Mouse (Mus musculus) liver, postnatal 0 days (tissue): ENCODE data around the gene Hist2h2ab. TPM values are rescaled to one million over a fixed set of nuclear protein-coding genes. Genes with fewer than 3 reads are reported as not detected.
"Not testable (repeated sequence)": the region's sequence is repeated elsewhere in the genome, so short reads cannot be mapped to it uniquely, and the experiment has no call there.

Experiments
- ATAC-seq: fragments of 200-750 bp; cut with Nextera tagmentation; 2 replicates; pipeline ENCODE4 v1.8.0; 2017; ENCODE audit warnings: mild to moderate bottlenecking, moderate library complexity
- DNase-seq: peaks from one replicate; pipeline ENCODE4 v3.0.0-alpha.2; 2016
- H3K27ac ChIP-seq: fragments of 300-500 bp; sonication (generic); 2 replicates; pipeline ENCODE4 v1.5.1; 2014; ENCODE audit warnings: antibody characterized with exemption, moderate library complexity, mild to moderate bottlenecking, low read depth
- H3K27me3 ChIP-seq: fragments of 300-500 bp; sonication (generic); 2 replicates; pipeline ENCODE4 v1.6.1; 2014; ENCODE audit warnings: low read length, control low read depth, mixed read lengths; ENCODE audit not compliant: insufficient read depth
- H3K36me3 ChIP-seq: fragments of 300-500 bp; sonication (generic); replicated peaks from 2 replicates; pipeline ENCODE4 v1.6.1; 2014; ENCODE audit warnings: mild to moderate bottlenecking, control low read depth, low read length, moderate library complexity, mixed read lengths; ENCODE audit not compliant: insufficient read depth
- H3K4me1 ChIP-seq: fragments of 300-500 bp; sonication (generic); 2 replicates; pipeline ENCODE4 v1.6.1; 2014; ENCODE audit warnings: antibody characterized with exemption, mild to moderate bottlenecking, control low read depth; ENCODE audit not compliant: insufficient read depth
- H3K4me2 ChIP-seq: fragments of 300-500 bp; sonication (generic); 2 replicates; pipeline ENCODE4 v1.6.1; 2014; ENCODE audit warnings: low read depth, mild to moderate bottlenecking, low read length, moderate library complexity, mixed read lengths
- H3K4me3 ChIP-seq: fragments of 300-500 bp; sonication (generic); 2 replicates; pipeline ENCODE4 v1.5.1; 2014; ENCODE audit warnings: low read depth, low read length
- H3K9ac ChIP-seq: fragments of 300-500 bp; sonication (generic); replicated peaks from 2 replicates; pipeline ENCODE4 v1.6.1; 2014; ENCODE audit warnings: mild to moderate bottlenecking, moderate library complexity
- H3K9me3 ChIP-seq: fragments of 300-500 bp; sonication (generic); 2 replicates; pipeline ENCODE4 v1.6.1; 2016; ENCODE audit warnings: mild to moderate bottlenecking, control low read depth, low read length, mixed read lengths
- CTCF ChIP-seq: sonication (generic); IDR thresholded peaks from 2 replicates; pipeline ENCODE4 v1.5.1; 2016; ENCODE audit warnings: antibody characterized with exemption, low read depth
- EP300 ChIP-seq: IDR thresholded peaks from 2 replicates; pipeline ENCODE4 v1.6.1; 2016; ENCODE audit warnings: antibody characterized with exemption, low read depth, mild to moderate bottlenecking
- WGBS: fragments of 180-500 bp; shearing (Covaris S2); extraction: QIAGEN DNeasy Blood & Tissue Kit; methylation state at CpG from one replicate; pipeline ENCODE4 v1.1.7; 2014; ENCODE audit not compliant: insufficient replicate concordance; 5-methylcytosine and 5-hydroxymethylcytosine counted together
- polyA plus RNA-seq: library from polyadenylated mRNA; unstranded; fragments of >200 nt; fragmentation: Nextera tagmentation; extraction: Ambion mirVana; gene quantifications from 2 replicates; pipeline ENCODE4 v1.2.1, GENCODE M21; 2015

Gene Hist2h2ab
- polyA plus RNA-seq, 1 experiment from 2014 or later = 0.46 TPM

GRCm38 (mm10) chr3:96237904-96238511 is 18.3 kb downstream of the Hist2h2ab start:
- DNase-seq = no peak
- WGBS = under 1% methylated on average over 12 of the region's 12 CpGs
- TF ChIP-seq EP300 (0 out of 2 replicates have a peak, but pooled peaks have one; percentile 30), CTCF (no peak)
- Histone ChIP-seq H3K27me3 (no peaks in the 10 kb centered on the region), H3K27ac (peak overlapping the region; percentile 94), H3K9ac (peak overlapping the region; percentile 80), H3K4me2 (peak overlapping the region; percentile 70), H3K9me3 (no peaks in the 10 kb centered on the region), H3K4me1 (peaks cover 22% of the 10 kb centered on the region), H3K4me3 (peak overlapping the region; percentile 59), H3K36me3 (no peaks in the 10 kb centered on the region)
- ATAC-seq = no peak

DNA sequence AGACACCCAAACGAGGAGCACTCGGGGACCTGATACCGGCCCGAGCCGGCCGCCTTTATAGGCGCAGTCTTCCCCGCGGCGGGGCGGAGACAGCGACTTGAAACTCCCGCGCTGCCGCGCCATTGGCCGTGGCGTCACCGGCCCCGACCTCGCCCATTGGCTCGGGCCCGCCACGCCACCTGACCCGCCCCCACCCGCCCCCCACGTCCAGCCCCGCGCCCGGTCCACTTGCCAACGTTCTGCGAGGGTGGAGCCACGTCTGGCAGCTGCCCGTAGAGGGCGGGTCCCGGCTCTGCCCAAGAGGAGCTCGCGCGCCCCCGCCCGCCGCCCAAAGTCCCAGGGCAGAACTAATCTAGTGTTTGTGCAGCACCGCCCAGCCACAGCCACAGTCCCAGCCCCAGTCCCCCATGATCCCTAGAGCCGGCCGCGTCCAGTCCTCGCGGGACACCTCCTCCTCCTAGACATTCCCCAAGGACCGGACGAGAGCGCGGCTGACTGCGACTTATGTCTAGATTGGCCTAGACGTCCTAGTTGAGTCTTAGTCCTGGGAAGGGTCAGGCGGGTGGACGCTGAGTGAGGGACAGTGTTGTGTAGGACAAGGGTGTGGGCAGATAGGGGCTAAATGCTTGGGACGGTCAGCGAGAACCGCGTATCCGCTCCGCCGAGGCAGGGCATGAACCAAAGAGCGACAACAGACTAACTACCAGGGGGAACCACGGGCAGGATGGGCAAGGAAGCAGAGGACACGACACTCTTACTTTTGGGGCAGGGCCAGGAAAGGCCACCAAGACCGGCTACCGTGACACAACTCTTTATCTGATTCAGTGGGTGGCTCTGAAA is 19.5 kb downstream of the Hist2h2ab start, which contains the start of gene Hist2h3c2:
Gene Hist2h3c2 (minus strand): TSS at position 174 of the 840 bp plus-strand sequence.
- peak; percentile 84 for ATAC-seq
- not testable (repeated sequence) for H3K27me3 ChIP-seq, H3K9me3 ChIP-seq, DNase-seq, H3K36me3 ChIP-seq
- Histone ChIP-seq H3K9ac (peak within 1 kb of the TSS; percentile 80), H3K4me2 (peak within 1 kb of the TSS; percentile 70), H3K4me3 (peak within 1 kb of the TSS; percentile 59), H3K27ac (peak within 1 kb of the TSS; percentile 94), H3K4me1 (peaks cover 33% of the 10 kb centered on the region)
- 3% methylated on average over 12 of the region's 68 CpGs for WGBS

DNA sequence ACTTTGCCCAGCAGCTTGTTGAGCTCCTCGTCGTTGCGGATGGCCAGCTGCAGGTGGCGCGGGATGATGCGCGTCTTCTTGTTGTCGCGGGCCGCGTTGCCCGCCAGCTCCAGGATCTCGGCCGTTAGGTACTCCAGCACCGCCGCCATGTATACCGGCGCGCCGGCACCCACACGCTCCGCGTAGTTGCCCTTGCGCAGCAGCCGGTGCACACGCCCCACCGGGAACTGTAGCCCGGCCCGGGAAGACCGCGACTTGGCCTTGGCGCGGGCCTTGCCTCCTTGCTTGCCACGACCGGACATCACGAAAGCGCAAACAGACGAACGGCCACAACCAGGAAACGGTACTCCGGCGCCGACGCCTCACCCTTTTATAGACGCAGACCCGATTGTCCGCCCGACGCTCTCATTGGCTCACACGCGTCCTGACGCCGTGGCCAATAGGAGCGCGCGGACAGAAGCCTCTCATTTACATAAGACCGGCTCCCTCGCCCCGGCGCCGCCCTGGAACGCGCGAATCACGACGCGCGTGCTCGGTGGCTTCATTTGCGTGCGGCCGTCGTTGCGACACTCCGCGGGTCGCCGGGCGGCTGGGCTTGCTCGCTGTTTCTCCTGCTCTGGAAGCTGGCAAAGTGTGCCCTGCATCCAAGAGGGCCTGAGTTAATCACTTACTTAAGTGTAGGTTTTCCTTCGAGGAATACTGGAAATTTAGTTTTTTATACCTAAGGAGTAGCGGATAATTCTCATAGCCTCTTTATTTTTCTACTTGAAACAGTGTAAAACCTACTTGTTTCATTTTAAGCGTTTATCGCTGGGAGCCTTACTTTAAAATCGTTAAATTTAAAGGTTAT is 20.5 kb downstream of the Hist2h2ab start, which contains the start of gene Hist2h2aa2:
Gene Hist2h2aa2 (minus strand): TSS at position 328 of the 850 bp plus-strand sequence.
- WGBS = 10% methylated on average over 9 of the region's 85 CpGs
- ATAC-seq (peak; percentile 71), DNase-seq (peak; percentile 81)

DNA sequence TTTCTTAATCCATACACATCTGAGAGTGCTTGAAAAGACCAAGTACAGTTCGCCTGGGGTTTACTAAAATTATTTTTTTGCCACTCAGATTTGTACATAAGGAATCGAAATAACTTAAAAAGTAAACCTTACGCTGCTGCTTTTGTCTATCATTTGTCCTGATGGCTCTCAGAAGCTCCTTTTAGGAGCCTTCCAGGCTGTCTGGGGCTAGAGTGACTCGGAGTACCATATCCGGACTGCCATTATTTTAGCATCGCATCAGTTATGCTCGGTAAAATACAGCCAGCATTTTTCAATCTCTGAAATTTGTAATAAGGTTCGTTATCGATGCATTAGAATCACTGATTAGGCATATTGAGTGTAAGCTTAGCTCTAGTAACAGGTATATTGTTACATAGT is 21.1 kb downstream of the Hist2h2ab start:
- ATAC-seq (no peak), DNase-seq (no peak)
- H3K4me3 ChIP-seq = peak overlapping the region; percentile 34; the same call in 1 of the 2 replicates
- H3K36me3 ChIP-seq = no peaks in the 10 kb centered on the region
- H3K9me3 ChIP-seq = no peaks in the 10 kb centered on the region
- peak overlapping the region; percentile 66 for H3K9ac ChIP-seq
- TF ChIP-seq EP300 (no peak), CTCF (no peak)
- peak overlapping the region; percentile 92 for H3K27ac ChIP-seq
- peak overlapping the region; percentile 64 for H3K4me2 ChIP-seq
- no peaks in the 10 kb centered on the region for H3K27me3 ChIP-seq
- H3K4me1 ChIP-seq = peaks cover 37% of the 10 kb centered on the region
- 80% methylated on average over 9 of the region's 9 CpGs for WGBS

More for the DNA sequence above, 20.5 kb downstream of the Hist2h2ab start, which contains the start of gene Hist2h2aa2:
- not testable (repeated sequence) for H3K9me3 ChIP-seq, H3K36me3 ChIP-seq, H3K27me3 ChIP-seq
- peaks cover 37% of the 10 kb centered on the region for H3K4me1 ChIP-seq
- peak within 1 kb of the TSS; percentile 92 for H3K27ac ChIP-seq
- TF ChIP-seq EP300 = peak; percentile 27; the same call in 1 of the 2 replicates
- peak within 1 kb of the TSS; percentile 34 for H3K4me3 ChIP-seq
- H3K9ac ChIP-seq = peak within 1 kb of the TSS; percentile 66
- H3K4me2 ChIP-seq = peak within 1 kb of the TSS; percentile 64

GRCm38 (mm10) chr3:96243921-96244572 is 24.4 kb downstream of the Hist2h2ab start:
- WGBS = 52% methylated on average over 7 of the region's 7 CpGs
- Histone ChIP-seq H3K27me3 (no peaks in the 10 kb centered on the region), H3K4me2 (peak overlapping the region; percentile 66), H3K4me3 (peak overlapping the region; percentile 46), H3K9me3 (no peaks in the 10 kb centered on the region), H3K4me1 (peaks cover 30% of the 10 kb centered on the region), H3K36me3 (no peaks in the 10 kb centered on the region), H3K27ac (peak overlapping the region; percentile 95), H3K9ac (peak overlapping the region; percentile 67)
- DNase-seq (peak; percentile 48), ATAC-seq (no peak)
- no peak for TF ChIP-seq EP300
- TF ChIP-seq CTCF = no peak

DNA sequence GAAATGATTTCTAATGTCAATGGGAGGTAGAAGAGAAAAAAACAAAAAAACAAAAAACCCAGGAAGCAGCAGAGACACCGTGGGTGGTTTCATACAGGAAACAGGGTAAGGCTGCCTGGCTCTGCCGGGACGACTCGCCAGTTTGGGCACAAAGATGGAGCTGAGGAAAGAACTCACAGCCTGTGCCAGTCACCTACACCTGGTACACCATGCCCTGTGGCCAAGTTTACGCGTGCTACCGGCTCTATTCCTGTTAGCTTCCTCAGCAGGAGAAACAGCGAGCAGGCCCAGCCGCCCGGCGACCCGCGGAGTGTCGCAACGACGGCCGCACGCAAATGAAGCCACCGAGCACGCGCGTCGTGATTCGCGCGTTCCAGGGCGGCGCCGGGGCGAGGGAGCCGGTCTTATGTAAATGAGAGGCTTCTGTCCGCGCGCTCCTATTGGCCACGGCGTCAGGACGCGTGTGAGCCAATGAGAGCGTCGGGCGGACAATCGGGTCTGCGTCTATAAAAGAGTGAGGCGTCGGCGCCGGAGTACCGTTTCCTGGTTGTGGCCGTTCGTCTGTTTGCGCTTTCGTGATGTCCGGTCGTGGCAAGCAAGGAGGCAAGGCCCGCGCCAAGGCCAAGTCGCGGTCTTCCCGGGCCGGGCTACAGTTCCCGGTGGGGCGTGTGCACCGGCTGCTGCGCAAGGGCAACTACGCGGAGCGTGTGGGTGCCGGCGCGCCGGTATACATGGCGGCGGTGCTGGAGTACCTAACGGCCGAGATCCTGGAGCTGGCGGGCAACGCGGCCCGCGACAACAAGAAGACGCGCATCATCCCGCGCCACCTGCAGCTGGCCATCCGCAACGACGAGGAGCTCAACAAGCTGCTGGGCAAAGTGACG is 25.6 kb downstream of the Hist2h2ab start, which contains the start of gene Hist2h2aa1:
Gene Hist2h2aa1 (plus strand): TSS at position 495 of the 884 bp plus-strand sequence.
- Histone ChIP-seq H3K4me2 (peak within 1 kb of the TSS; percentile 66), H3K4me3 (peak within 1 kb of the TSS; percentile 46), H3K9ac (peak within 1 kb of the TSS; percentile 67), H3K4me1 (peaks cover 37% of the 10 kb centered on the region), H3K27ac (peak within 1 kb of the TSS; percentile 95)
- ATAC-seq = peak; percentile 74
- H3K27me3 ChIP-seq, H3K36me3 ChIP-seq, H3K9me3 ChIP-seq: not testable (repeated sequence)
- DNase-seq = peak; percentile 86
- WGBS = under 1% methylated on average over 24 of the region's 88 CpGs

- H3K4me2 ChIP-seq, DNase-seq, ATAC-seq, H3K27me3 ChIP-seq, H3K36me3 ChIP-seq, H3K9me3 ChIP-seq: not testable (repeated sequence)
- Histone ChIP-seq H3K9ac (peak overlapping the region; percentile 61; the same call in 1 of the 2 replicates), H3K4me3 (peak overlapping the region; percentile 36), H3K27ac (peak overlapping the region; percentile 88), H3K4me1 (peaks cover 39% of the 10 kb centered on the region)
- 0% methylated on average over 9 of the region's 21 CpGs for WGBS
These were observed 26.4 kb downstream of the Hist2h2ab start for GRCm38 (mm10) chr3:96246018-96246417.
